Mouse (Mus musculus): ENCODE measurements around the gene Gtf2a1. TPM values are rescaled to one million over a fixed set of nuclear protein-coding genes. Genes with fewer than 3 reads are reported as not detected.
A peak's percentile ranks its signal among the peaks of the same experiment; 100 is the strongest.
"Not testable (repeated sequence)": the region's sequence is repeated elsewhere in the genome, so short reads cannot be mapped to it uniquely, and the experiment has no call there.

Gene Gtf2a1
- polyA plus RNA-seq, 1 experiment from 2014 or later, result 63.6 TPM

DNA sequence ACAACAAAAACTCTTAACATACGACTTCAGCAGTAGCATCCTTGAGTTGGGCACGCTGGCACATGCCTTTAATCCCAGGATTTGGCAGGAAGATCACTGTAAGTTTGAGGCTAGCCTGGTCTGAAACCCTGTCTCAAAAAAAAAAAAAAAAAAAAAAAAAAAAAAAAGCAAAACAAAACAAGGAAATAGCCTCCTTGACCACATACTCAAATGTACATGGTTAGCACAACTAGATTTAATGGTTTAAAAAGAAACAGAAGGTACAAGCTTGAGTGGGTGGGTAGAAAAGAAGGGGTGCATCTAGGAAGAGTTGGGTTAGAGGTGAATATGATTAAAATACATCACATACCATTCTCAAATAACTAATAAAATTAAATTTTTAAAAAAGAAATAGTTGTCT, 18.6 kb downstream of the Gtf2a1 start:
- WGBS, result 89% methylated on average over 2 of the region's 2 CpGs
- ATAC-seq (ENCODE audit: low FRiP score), result no peak
- H3K9me3 ChIP-seq, result no peaks in the 10 kb centered on the region
- no peak overlapping the region for H3K27ac ChIP-seq
- peaks cover 70% of the 10 kb centered on the region for H3K36me3 ChIP-seq (replicated peaks)
- no peaks in the 10 kb centered on the region for H3K27me3 ChIP-seq
- H3K4me3 ChIP-seq (replicated peaks), result no peak overlapping the region
- no peaks in the 10 kb centered on the region for H3K4me1 ChIP-seq
- H3K9ac ChIP-seq, result no peak overlapping the region
- H3K4me2 ChIP-seq, result no peak overlapping the region

DNA sequence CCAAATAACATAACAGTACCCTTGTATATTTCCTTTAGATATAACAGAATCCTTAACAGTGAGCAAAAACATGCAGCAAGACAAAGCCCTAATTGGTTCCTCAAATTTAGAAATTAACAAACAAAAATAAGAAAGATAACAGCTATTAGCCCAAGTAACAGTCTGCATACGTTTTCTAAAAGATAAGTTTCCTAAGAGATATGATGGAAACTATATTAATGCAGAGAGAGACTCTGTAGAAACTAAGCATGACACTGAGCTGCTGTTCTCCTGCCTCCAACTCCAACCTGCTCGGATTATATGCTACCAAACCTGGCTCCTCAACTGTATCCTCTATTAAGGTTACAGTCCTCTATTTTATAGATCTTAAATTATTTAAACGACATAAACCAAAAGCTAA, 21.0 kb downstream of the Gtf2a1 start:
- Histone ChIP-seq H3K4me3 (replicated peaks) (no peak overlapping the region), H3K9me3 (no peaks in the 10 kb centered on the region), H3K9ac (no peak overlapping the region), H3K27me3 (no peaks in the 10 kb centered on the region), H3K27ac (no peak overlapping the region), H3K4me2 (no peak overlapping the region), H3K36me3 (replicated peaks) (peaks cover 72% of the 10 kb centered on the region), H3K4me1 (no peaks in the 10 kb centered on the region)
- WGBS, result 92% methylated on average over 3 of the region's 3 CpGs
- ATAC-seq (ENCODE audit: low FRiP score), result no peak

DNA sequence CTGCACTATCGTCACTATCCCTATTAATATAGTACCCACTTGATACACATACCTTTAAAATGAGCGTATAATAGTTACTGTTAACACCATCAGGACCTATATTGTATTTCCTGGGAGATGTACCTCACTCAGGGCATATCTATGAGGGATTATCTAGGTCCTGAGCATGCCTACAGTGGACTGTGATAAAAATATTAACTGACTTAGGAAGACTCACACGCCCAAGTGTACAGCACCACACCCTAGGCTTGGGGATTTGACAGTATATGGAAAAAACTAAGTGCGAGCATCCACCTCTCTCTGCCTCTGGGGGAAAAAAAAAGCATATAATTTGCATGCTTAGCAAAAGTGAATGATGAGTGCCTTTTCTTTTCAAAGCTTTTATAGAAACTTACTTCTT, 23.1 kb downstream of the Gtf2a1 start:
- peaks cover 73% of the 10 kb centered on the region for H3K36me3 ChIP-seq (replicated peaks)
- no peak overlapping the region for H3K4me3 ChIP-seq (replicated peaks)
- no peak for ATAC-seq (ENCODE audit: low FRiP score)
- H3K27me3 ChIP-seq, result no peaks in the 10 kb centered on the region
- H3K4me2 ChIP-seq, result no peak overlapping the region
- H3K4me1 ChIP-seq, result no peaks in the 10 kb centered on the region
- H3K9me3 ChIP-seq, result no peaks in the 10 kb centered on the region
- 98% methylated on average over 4 of the region's 4 CpGs for WGBS
- H3K9ac ChIP-seq, result no peak overlapping the region
- H3K27ac ChIP-seq, result no peak overlapping the region

DNA sequence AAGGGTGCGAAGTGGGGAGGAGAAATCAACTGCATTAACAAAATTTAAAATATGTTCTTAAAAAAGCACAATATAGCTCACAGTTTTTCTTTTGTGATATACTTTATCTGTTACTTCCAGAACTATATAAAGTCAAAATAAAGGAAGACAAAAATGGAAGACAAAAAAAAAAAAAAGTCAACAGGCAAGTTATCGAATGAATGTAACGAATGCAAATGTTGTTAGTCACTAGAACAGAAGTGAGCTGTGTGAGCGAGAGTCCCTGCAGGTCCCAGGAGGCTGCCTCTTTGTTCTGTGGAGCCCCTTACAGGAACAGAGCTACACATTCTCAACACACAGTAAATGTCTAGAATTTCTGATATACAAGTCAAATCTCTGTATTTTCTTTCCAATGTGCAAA, 32.1 kb downstream of the Gtf2a1 start:
- not testable (repeated sequence) for H3K9me3 ChIP-seq; H3K27me3 ChIP-seq; ATAC-seq (ENCODE audit: low FRiP score); H3K4me2 ChIP-seq; H3K4me1 ChIP-seq; H3K9ac ChIP-seq; H3K27ac ChIP-seq; H3K4me3 ChIP-seq (replicated peaks)
- 71% methylated on average over 4 of the region's 4 CpGs for WGBS
- peaks cover 21% of the 10 kb centered on the region for H3K36me3 ChIP-seq (replicated peaks)

DNA sequence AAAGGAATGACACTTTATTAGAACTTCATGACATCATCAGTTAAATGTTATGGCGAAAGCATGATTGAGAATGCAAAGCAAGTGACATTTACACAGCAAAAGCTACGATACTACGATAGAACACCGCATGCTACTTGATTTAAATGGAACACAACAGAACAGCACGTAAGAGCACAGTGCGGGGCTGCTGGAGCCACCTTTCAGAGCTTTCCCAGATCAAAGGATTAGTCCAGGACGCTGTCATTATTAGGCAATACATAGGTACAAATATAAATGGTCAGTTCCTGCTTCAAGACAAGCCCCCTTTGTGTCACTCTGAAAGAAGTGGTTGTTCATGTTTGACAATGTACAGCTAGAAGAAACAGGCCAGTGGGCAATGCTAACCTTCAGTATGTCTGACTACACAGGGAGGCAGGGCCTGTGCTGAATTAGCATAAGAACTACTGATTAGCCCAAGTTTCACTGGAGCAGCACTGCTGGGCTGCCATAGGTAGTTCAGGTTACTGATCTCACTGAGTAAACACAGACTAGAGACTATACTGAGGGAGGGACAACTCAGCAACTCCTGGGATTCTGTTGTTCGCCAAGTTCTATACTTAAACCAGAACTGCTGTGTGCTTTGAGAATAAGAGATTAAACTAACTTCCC, 32.8 kb downstream of the Gtf2a1 start:
- H3K4me1 ChIP-seq; H3K4me2 ChIP-seq; H3K9ac ChIP-seq; H3K9me3 ChIP-seq; H3K4me3 ChIP-seq (replicated peaks); H3K27ac ChIP-seq; H3K27me3 ChIP-seq: not testable (repeated sequence)
- ATAC-seq (ENCODE audit: low FRiP score), result peak; percentile 67; the same call in 1 of the 2 replicates
- 70% methylated on average over 8 of the region's 8 CpGs for WGBS
- H3K36me3 ChIP-seq (replicated peaks), result peaks cover 14% of the 10 kb centered on the region

DNA sequence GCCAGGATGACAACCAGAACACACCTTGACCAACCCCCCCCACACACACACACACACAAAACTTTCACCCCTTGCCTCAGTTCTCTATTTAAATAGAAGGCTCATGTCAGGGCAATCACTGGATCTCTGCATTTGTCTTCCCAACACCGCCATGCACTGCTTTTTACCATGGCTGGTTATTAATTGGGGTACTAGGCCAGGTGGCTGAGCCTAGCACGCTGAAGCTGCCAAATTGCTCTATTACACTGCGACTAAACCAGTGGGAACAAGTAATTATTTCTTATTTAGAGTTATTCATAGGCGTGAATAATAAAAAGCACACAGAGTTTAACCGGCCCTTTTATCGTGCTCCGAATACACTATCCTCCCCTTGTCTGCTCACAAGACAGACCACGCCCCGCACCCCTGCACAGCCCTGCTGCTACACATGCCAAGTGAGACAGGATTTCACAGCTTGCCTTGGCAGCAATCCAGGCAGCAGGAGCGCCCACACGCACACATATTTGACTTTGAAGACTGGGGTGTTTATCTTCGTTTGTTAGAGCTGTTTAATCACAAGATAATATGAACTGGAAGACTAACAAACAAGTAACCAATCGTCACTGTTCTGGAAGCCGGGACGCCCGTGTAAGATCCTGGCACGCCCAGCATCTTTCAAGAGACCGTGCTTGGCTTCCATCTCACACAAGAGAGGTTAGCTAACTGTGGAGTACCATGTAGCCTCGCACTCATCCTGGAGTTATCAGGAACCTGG, 38.3 kb downstream of the Gtf2a1 start:
- peak; percentile 93 for ATAC-seq (ENCODE audit: low FRiP score)
- no peak overlapping the region for H3K9ac ChIP-seq
- H3K4me2 ChIP-seq, result no peak overlapping the region; the same call in 1 of the 2 replicates
- H3K9me3 ChIP-seq, result no peaks in the 10 kb centered on the region
- peaks cover 19% of the 10 kb centered on the region for H3K4me1 ChIP-seq
- H3K4me3 ChIP-seq (replicated peaks), result no peak overlapping the region
- 40% methylated on average over 19 of the region's 19 CpGs for WGBS
- peak overlapping the region; percentile 51 for H3K27ac ChIP-seq
- H3K27me3 ChIP-seq, result no peaks in the 10 kb centered on the region
- peaks cover 9% of the 10 kb centered on the region; the same call in 1 of the 2 replicates for H3K36me3 ChIP-seq (replicated peaks)

DNA sequence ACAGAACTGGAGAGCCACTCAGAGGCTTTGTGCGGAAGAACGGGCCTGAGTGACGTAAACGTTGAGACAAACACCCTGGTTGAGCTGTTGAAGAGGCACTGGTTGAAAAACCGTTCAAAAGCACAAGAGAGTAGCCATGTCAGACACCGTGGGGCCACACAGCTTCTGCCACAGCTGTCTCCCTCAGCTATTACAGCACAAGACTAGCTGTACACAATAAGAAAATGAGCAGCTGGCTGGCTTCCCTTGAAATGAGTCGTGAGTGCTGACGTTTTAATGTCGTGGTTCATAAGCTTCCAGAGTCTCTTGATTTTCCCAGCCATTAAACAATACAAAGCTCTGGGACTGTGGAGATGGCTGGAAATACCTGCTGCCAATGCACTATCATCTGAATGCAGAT, 40.8 kb downstream of the Gtf2a1 start:
- no peak overlapping the region for H3K4me2 ChIP-seq
- H3K27me3 ChIP-seq, result no peaks in the 10 kb centered on the region
- peaks cover 19% of the 10 kb centered on the region for H3K4me1 ChIP-seq
- ATAC-seq (ENCODE audit: low FRiP score), result no peak
- no peak overlapping the region for H3K4me3 ChIP-seq (replicated peaks)
- H3K9ac ChIP-seq, result no peak overlapping the region
- H3K9me3 ChIP-seq, result no peaks in the 10 kb centered on the region
- 63% methylated on average over 9 of the region's 9 CpGs for WGBS
- H3K36me3 ChIP-seq (replicated peaks), result peaks cover 2% of the 10 kb centered on the region; the same call in 1 of the 2 replicates
- no peak overlapping the region for H3K27ac ChIP-seq

DNA sequence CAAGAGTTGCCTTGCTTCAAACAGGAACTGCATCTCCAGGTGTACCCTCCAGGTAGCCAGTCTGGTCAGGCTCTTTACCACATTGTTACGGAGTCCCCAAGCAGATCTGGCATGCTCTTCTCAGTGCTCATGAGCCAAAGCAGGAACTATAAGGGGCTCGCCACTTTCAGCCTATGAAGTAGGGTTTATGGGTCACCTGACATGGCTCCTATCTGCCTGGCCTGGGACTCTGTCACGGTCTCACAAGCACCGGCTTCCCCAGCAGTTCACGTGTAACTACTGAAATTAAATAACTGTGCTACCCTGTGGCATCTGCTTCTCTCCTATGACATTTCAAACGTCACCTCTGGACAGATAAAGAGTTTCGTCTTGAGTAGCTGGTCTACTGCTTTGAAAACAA, 50.1 kb downstream of the Gtf2a1 start:
- H3K4me3 ChIP-seq (replicated peaks), result no peak overlapping the region
- no peak overlapping the region for H3K4me2 ChIP-seq
- no peak overlapping the region for H3K27ac ChIP-seq
- no peaks in the 10 kb centered on the region for H3K36me3 ChIP-seq (replicated peaks)
- no peak for ATAC-seq (ENCODE audit: low FRiP score)
- no peak overlapping the region for H3K9ac ChIP-seq
- no peaks in the 10 kb centered on the region for H3K4me1 ChIP-seq
- no peaks in the 10 kb centered on the region for H3K9me3 ChIP-seq
- no peaks in the 10 kb centered on the region for H3K27me3 ChIP-seq
- 90% methylated on average over 7 of the region's 7 CpGs for WGBS

DNA sequence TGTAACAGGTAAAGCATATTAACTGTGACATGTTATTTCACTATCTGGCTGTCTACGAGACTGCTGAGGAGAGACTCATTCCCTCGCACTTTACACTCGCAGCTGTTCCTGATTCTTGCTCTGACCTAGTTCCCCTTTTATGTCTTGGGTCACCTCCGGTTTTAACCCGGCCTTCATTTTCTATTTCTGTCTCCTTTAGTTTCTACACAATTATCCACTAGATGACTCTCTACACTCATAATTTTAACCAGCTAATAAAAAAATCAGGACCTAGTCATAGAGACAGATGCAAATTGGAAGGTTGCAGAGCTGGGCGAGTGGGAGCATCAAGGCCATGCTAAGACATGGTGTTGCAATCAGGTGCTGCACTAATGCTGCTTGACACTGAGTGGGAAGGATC, 55.8 kb downstream of the Gtf2a1 start:
- H3K4me1 ChIP-seq, result no peaks in the 10 kb centered on the region
- H3K9me3 ChIP-seq, result no peaks in the 10 kb centered on the region
- no peaks in the 10 kb centered on the region for H3K27me3 ChIP-seq
- H3K4me2 ChIP-seq, result no peak overlapping the region
- H3K9ac ChIP-seq, result no peak overlapping the region
- WGBS, result 94% methylated on average over 6 of the region's 6 CpGs
- H3K36me3 ChIP-seq (replicated peaks), result no peaks in the 10 kb centered on the region
- H3K27ac ChIP-seq, result no peak overlapping the region
- no peak for ATAC-seq (ENCODE audit: low FRiP score)
- H3K4me3 ChIP-seq (replicated peaks), result no peak overlapping the region

DNA sequence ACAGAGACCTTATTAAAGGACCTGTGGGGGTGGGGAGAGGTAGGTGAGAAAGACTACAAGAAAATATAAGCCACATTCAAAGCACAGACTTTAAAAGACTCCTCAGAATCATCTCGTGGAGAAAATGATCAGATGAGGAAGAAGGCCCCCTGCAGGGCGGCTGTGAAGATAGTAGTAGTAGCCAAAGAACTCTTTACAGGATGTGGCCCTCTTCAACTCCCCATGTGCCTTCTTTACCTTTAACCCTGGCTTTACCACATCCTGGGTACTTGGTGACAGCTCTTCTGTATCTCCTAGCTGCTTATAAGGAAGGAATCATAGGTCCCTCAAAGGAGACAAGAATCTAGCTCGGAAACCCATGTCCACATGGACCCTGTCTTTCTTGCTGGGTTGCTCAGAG, 66.7 kb downstream of the Gtf2a1 start:
- no peak for ATAC-seq (ENCODE audit: low FRiP score)
- H3K36me3 ChIP-seq (replicated peaks), result no peaks in the 10 kb centered on the region
- no peak overlapping the region for H3K4me3 ChIP-seq (replicated peaks)
- 83% methylated on average over 3 of the region's 3 CpGs for WGBS
- H3K4me2 ChIP-seq, result no peak overlapping the region
- no peaks in the 10 kb centered on the region for H3K27me3 ChIP-seq
- H3K9ac ChIP-seq, result no peak overlapping the region
- H3K4me1 ChIP-seq, result no peaks in the 10 kb centered on the region
- no peak overlapping the region for H3K27ac ChIP-seq
- H3K9me3 ChIP-seq, result no peaks in the 10 kb centered on the region

DNA sequence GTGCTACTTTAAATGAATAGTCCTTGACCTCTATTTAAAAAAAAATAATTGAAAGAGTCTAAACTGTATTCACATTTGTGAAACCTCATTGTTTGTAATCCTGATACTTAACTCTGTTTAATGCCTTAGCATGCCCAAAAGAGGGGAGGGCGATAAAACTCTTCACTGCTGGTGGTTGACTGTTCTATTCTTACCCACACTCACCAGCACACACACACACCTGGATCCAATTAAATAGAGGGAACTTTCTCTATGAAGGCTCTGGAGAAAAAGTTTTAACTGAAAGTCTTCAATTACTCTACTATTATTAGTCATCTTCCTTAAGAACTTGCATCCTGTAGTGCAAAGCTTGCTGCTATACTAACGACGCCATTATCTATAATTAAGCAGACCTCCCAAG, 72.5 kb downstream of the Gtf2a1 start:
- H3K36me3 ChIP-seq (replicated peaks), result no peaks in the 10 kb centered on the region
- WGBS, result 40% methylated on average over 3 of the region's 3 CpGs
- no peak overlapping the region for H3K9ac ChIP-seq
- H3K4me3 ChIP-seq (replicated peaks), result no peak overlapping the region
- ATAC-seq (ENCODE audit: low FRiP score), result no peak
- H3K4me1 ChIP-seq, result 0 out of 2 replicates have a peak, but pooled peaks cover 3% of the 10 kb centered on the region
- H3K27ac ChIP-seq, result no peak overlapping the region
- H3K27me3 ChIP-seq, result no peaks in the 10 kb centered on the region
- no peaks in the 10 kb centered on the region for H3K9me3 ChIP-seq
- H3K4me2 ChIP-seq, result no peak overlapping the region

DNA sequence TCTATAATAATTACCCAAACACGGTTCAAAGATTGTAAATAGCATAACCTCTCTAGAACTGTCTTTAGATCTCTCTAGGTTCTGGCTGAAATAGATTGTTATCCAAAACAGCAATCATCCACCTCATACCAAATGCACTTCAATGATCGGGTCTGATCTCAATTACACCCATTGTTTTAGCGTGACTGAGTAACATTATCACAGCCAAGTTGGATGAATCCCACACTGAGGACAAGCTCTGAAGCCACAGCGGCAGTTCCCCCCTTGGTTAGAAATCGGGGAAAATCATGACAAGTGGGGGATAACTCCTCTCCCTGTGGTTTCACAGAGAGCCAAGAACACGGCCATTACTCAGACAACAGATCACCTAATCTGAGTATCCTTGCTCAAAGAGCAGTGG, 76.3 kb downstream of the Gtf2a1 start:
- Histone ChIP-seq H3K4me1 (peaks cover 9% of the 10 kb centered on the region), H3K9me3 (no peaks in the 10 kb centered on the region), H3K4me3 (replicated peaks) (no peak overlapping the region), H3K36me3 (replicated peaks) (no peaks in the 10 kb centered on the region), H3K4me2 (no peak overlapping the region), H3K27ac (no peak overlapping the region), H3K9ac (no peak overlapping the region), H3K27me3 (no peaks in the 10 kb centered on the region)
- WGBS, result 76% methylated on average over 6 of the region's 6 CpGs
- no peak for ATAC-seq (ENCODE audit: low FRiP score)

DNA sequence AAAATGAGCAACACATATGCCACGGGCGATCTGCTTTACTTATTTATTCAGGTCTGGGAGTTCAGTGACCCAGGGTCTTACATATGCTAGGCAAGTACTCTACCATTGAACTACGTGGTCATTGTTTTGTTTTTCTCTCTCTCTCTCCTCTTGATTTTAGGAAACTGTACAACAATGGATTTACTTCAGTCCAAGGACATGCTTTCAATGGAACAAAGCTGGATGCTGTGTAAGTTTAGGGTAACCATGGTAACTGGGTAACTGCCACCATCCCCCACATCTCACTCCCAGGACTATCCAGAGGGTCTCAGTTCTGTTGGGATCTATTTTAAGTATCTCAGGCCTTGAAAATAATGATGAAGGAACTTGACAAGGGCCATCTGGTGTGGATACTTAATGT, 78.5 kb downstream of the Gtf2a1 start:
- Histone ChIP-seq H3K9me3 (no peaks in the 10 kb centered on the region), H3K36me3 (replicated peaks) (no peaks in the 10 kb centered on the region), H3K4me2 (no peak overlapping the region), H3K4me3 (replicated peaks) (no peak overlapping the region), H3K4me1 (peaks cover 9% of the 10 kb centered on the region), H3K9ac (no peak overlapping the region), H3K27ac (no peak overlapping the region), H3K27me3 (no peaks in the 10 kb centered on the region)
- WGBS, result 37% methylated on average over 3 of the region's 3 CpGs
- peak; percentile 69; the same call in 1 of the 2 replicates for ATAC-seq (ENCODE audit: low FRiP score)
